Mouse (Mus musculus) heart, adult 2 months (tissue): ENCODE data around the gene Itga11. TPM values are rescaled to one million over a fixed set of nuclear protein-coding genes. Genes with fewer than 3 reads are reported as not detected.
"Not testable (repeated sequence)": the region's sequence is repeated elsewhere in the genome, so short reads cannot be mapped to it uniquely, and the experiment has no call there.

Experiments
- DNase-seq, 2 experiments: peaks; one replicate each; pipeline ENCODE4 v3.0.0; 2021
- H3K27ac ChIP-seq: fragments of 200-600 bp; 2 replicates; pipeline ENCODE4 v1.8.1; 2022
- H3K27me3 ChIP-seq: fragments of 200-500 bp; 2 replicates; pipeline ENCODE4 v1.6.1; 2012; ENCODE audit warnings: mild to moderate bottlenecking, low read length, inconsistent platforms, mixed read lengths; ENCODE audit not compliant: control insufficient read depth, insufficient read depth
- H3K36me3 ChIP-seq: fragments of 200-500 bp; 2 replicates; pipeline ENCODE4 v1.6.1; 2012; ENCODE audit warnings: low read length, inconsistent platforms; ENCODE audit not compliant: control insufficient read depth, insufficient read depth
- H3K4me1 ChIP-seq: fragments of 200-500 bp; 2 replicates; pipeline ENCODE4 v1.6.1; 2011; ENCODE audit warnings: low read length; ENCODE audit not compliant: control insufficient read depth, insufficient read depth
- H3K4me3 ChIP-seq: fragments of 200-600 bp; 2 replicates; pipeline ENCODE4 v1.8.1; 2022
- H3K79me2 ChIP-seq: fragments of 200-500 bp; replicated peaks from 2 replicates; pipeline ENCODE4 v1.6.1; 2012; ENCODE audit warnings: mild to moderate bottlenecking, inconsistent platforms, low read length, moderate library complexity, mixed read lengths; ENCODE audit not compliant: control insufficient read depth, insufficient read depth
- H3K9ac ChIP-seq: fragments of 200-500 bp; 2 replicates; pipeline ENCODE4 v1.6.1; 2012; ENCODE audit warnings: low read depth, mild to moderate bottlenecking, control low read depth, inconsistent platforms, low read length, mixed read lengths
- CTCF ChIP-seq: fragments of 200-600 bp; IDR thresholded peaks from 2 replicates; pipeline ENCODE4 v1.8.1; 2022; ENCODE audit warnings: antibody characterized with exemption, mild to moderate bottlenecking, moderate library complexity
- EP300 ChIP-seq: fragments of 200-500 bp; IDR thresholded peaks from 2 replicates; pipeline ENCODE4 v1.6.1; 2011; ENCODE audit warnings: low read depth, low read length, control low read depth; ENCODE audit not compliant: insufficient read depth
- POLR2A ChIP-seq: fragments of 200-500 bp; IDR thresholded peaks from 2 replicates; pipeline ENCODE4 v1.6.1; 2011; ENCODE audit warnings: mild to moderate bottlenecking, low read depth, low read length, control low read depth; ENCODE audit not compliant: insufficient read depth
- WGBS: fragments of 180-500 bp; shearing (Covaris S2); methylation state at CpG from one replicate; pipeline ENCODE4 v1.1.7; 2018; 5-methylcytosine and 5-hydroxymethylcytosine counted together
- intact Hi-C: fragments of 180-260 bp; cut with DNase I; formaldehyde crosslinking; loops from one replicate; pipeline ENCODE4 v1.15.1; 2025
- polyA plus RNA-seq: library from polyadenylated mRNA; depleted of rRNA; stranded (reverse); fragments of >200 nt; gene quantifications from 2 replicates; pipeline ENCODE4 v1.2.3, GENCODE M21; 2012
- total RNA-seq, 2 experiments: library from RNA; stranded (reverse); gene quantifications; 2 replicates each; pipeline ENCODE4 v1.2.3; 2021

Gene Itga11
- total and polyA plus RNA-seq, 3 experiments: 1.1 to 2.9 (median 1.6) TPM

DNA sequence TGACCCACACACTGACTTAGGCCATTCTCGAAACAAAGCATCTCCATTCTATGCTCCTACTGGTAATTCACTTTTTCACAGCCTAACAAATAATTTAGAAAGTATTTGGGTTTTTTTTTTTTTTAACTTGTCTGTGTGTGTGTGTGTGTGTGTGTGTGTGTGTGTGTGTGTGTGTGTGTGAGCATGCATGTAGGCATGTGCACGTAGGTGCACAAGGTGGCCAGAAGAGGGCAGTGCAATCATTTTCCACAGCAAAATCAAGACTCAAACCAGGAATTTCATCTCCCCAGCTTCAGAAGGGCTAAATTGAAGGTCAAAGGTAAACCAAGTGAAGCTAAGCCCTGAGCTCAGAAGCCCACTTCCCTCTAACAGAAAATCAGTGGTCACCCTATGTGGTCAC is 106.6 kb downstream of the Itga11 start:
- Histone ChIP-seq H3K4me3 (no peak overlapping the region), H3K79me2 (no peaks in the 10 kb centered on the region), H3K9ac (no peak overlapping the region), H3K4me1 (no peaks in the 10 kb centered on the region), H3K27ac (no peak overlapping the region), H3K27me3 (no peaks in the 10 kb centered on the region), H3K36me3 (no peaks in the 10 kb centered on the region)
- intact Hi-C loops: loop anchor here (5.0 to 10.0 kb wide), 2 partner anchors 43 to 309 kb away; no protein-coding TSS in a partner anchor
- WGBS: 90% methylated on average over 2 of the region's 2 CpGs
- TF ChIP-seq POLR2A (no peak), EP300 (no peak), CTCF (no peak)
- DNase-seq: no peak

DNA sequence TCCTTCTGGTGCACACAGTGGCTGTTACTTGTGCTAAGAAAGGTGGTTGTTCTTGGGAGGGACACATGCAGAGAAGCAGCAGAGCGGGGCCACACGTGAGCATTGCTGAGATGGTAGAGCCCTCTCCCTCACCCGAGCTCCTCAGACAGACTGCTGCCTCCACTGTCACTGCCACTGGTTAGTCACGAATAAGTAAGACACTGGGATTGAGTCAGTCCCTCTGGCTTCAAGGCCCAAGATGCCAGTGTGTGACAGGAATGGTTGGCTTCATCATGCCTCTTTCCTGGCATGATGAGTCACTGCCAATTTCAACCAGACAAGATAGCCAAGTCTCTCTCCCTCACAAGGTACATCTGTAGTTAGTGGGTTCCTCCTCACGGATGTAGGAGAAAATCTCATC is 109.1 kb downstream of the Itga11 start:
- TF ChIP-seq EP300: no peak
- no peak for TF ChIP-seq CTCF
- no peak for TF ChIP-seq POLR2A
- no peaks in the 10 kb centered on the region for H3K36me3 ChIP-seq
- H3K4me1 ChIP-seq: no peaks in the 10 kb centered on the region
- H3K79me2 ChIP-seq: no peaks in the 10 kb centered on the region
- H3K4me3 ChIP-seq: no peak overlapping the region
- H3K27ac ChIP-seq: no peak overlapping the region
- intact Hi-C loops: loop anchor here (10.0 kb wide), 1 partner anchor 312 kb away; no protein-coding TSS in a partner anchor
- 76% methylated on average over 5 of the region's 5 CpGs for WGBS
- no peak for DNase-seq
- no peak overlapping the region for H3K9ac ChIP-seq
- no peaks in the 10 kb centered on the region for H3K27me3 ChIP-seq

DNA sequence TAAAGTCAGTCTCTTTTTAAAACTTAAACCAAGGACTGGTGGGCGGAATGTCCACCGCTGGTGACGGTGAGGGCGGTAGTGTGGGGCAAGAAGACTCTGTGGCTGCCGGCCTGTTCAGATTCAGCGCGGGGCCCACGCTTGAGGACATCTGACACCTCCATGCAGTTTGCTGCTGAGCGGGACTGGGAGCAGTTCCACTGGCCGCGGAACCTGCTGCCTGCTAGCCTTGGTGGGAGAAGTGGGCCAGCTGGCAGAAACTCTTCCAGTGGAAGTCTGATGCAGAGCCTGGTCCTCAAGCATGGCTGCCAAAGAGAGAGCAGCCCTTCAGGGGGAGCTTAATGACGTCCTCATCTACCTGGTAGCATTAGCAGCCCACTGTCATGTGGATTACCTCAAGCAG is 112.2 kb downstream of the Itga11 start:
- intact Hi-C loops: loop anchor here (10.0 kb wide), 1 partner anchor 315 kb away; no protein-coding TSS in a partner anchor
- 90% methylated on average over 12 of the region's 12 CpGs for WGBS
- no peaks in the 10 kb centered on the region; the same call in 1 of the 2 replicates for H3K4me1 ChIP-seq
- H3K4me3 ChIP-seq: no peak overlapping the region
- peaks cover 3% of the 10 kb centered on the region; the same call in 1 of the 2 replicates for H3K36me3 ChIP-seq
- H3K79me2 ChIP-seq: no peaks in the 10 kb centered on the region
- no peak overlapping the region for H3K27ac ChIP-seq
- TF ChIP-seq EP300: no peak
- no peak for TF ChIP-seq POLR2A
- TF ChIP-seq CTCF: no peak
- no peak for DNase-seq
- no peaks in the 10 kb centered on the region for H3K27me3 ChIP-seq
- H3K9ac ChIP-seq: no peak overlapping the region

DNA sequence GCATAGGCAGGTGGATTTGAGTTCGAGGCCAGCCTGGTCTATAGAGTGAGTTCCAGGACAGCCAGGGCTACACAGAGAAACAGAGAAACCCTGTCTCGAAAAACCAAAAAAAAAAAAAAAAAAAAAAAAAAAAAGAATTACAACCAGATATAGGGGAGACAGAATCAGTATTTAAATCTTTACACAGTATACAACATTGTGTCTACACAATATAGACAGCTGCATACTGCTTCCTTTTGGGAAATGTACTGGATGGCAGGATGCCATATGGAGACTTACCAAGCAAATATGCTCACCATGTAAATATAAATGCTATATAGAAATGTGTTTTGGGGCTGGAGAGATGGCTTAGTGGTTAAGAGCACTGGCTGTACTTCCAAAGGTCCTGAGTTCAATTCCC is 121.6 kb downstream of the Itga11 start:
- DNase-seq, H3K27ac ChIP-seq, H3K4me1 ChIP-seq, H3K9ac ChIP-seq, intact Hi-C loops, H3K4me3 ChIP-seq, H3K27me3 ChIP-seq, H3K79me2 ChIP-seq: not testable (repeated sequence)
- peaks cover 11% of the 10 kb centered on the region for H3K36me3 ChIP-seq
- 83% methylated on average over 2 of the region's 2 CpGs for WGBS

DNA sequence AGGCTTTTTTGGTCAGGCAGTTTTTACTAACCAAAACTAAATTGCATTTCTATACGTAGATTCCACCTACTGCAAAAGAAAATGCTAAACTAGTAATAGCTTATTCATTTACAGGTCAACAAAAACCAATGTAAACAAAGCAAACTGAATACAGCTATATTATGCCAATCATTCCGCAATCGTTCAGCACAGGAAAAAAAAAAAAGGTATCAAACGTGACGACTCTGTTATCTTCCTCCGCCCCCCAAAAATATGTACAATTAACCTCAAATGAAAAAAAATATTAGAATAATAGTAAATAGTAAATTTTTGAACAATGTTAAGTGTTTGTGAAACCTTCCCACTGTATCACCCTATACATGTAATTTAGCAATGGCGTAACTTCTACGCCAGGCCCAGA is 132.5 kb downstream of the Itga11 start:
- H3K9ac ChIP-seq: no peak overlapping the region
- peaks cover 9% of the 10 kb centered on the region for H3K4me1 ChIP-seq
- H3K27ac ChIP-seq: no peak overlapping the region
- DNase-seq: no peak
- peaks cover 9% of the 10 kb centered on the region; the same call in 1 of the 2 replicates for H3K79me2 ChIP-seq
- intact Hi-C loops: no loop called here
- WGBS: 20% methylated on average over 8 of the region's 8 CpGs
- peak overlapping the region; percentile 86 for H3K4me3 ChIP-seq
- H3K36me3 ChIP-seq: peaks cover 9% of the 10 kb centered on the region
- no peak for TF ChIP-seq CTCF
- TF ChIP-seq POLR2A: no peak
- no peaks in the 10 kb centered on the region for H3K27me3 ChIP-seq

DNA sequence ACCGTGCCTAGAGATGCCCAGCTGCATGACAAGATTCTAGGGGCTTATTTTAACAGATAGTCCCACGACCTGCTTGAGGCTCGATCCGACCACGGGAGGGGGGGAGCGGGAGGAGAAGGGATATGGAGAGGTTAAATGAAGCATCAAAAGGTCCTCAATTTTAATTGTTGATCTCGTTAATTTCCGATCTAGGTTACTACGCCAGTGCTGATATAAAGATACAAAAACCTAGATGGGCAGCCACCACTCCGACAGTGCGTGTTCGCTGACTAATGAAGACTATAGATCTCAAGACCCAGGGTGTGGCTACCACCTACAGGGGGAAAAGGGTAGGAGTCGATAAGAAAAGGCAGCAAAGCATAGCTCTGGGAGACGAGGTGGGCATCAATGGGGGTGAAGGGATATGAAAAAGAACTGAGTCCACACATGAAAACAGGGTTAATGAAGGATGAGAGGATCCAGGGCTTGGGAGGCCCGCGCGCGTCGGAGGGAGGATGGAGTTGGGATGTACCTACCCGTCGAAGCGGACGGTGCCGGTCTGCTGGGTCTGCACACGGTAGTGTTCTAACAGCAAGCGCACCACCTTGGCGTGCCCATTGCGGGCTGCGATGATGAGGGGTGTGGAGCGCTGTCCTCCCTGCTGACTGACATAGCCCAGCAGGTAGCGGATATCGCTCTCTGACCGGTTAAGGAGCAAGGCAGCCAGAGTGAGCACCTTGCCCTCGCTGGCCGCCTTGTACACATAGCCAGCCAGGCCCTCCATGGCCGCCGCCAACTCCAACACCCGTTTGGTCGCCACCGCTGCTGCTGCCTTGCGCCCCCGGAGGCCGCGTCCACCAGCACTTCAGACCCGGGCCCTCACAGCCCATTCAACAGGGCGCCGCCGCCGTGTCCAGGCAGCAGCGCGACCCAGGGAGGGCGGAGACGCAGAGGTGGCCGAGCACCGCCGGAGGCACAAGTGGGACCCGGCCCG is 133.2 kb downstream of the Itga11 start:
- TF ChIP-seq CTCF (peak; percentile 20), POLR2A (no peak)
- whole genome bisulfite sequencing: under 1% methylated on average over 58 of the region's 58 CpGs
- Histone ChIP-seq H3K4me1 (peaks cover 9% of the 10 kb centered on the region), H3K9ac (peak overlapping the region; percentile 98), H3K27me3 (no peaks in the 10 kb centered on the region), H3K79me2 (peaks cover 9% of the 10 kb centered on the region; the same call in 1 of the 2 replicates), H3K4me3 (peak overlapping the region; percentile 86), H3K36me3 (peaks cover 9% of the 10 kb centered on the region), H3K27ac (peak overlapping the region; percentile 98)
- intact Hi-C loops: loop anchor here (1.0 kb wide), 1 partner anchor 17 kb away; no protein-coding TSS in a partner anchor
- DNase-seq: no peak
